Mouse (Mus musculus) monocyte, adult 5-6 weeks (primary cell): Measurements from ENCODE around the gene Chrm1. TPM values are rescaled to one million over a fixed set of nuclear protein-coding genes. Genes with fewer than 3 reads are reported as not detected.
"Not testable (repeated sequence)": the region's sequence is repeated elsewhere in the genome, so short reads cannot be mapped to it uniquely, and the experiment has no call there.

Experiments used
- ATAC-seq: fragments of 153-309, 156-312 bp; replicated peaks from 2 replicates; pipeline ENCODE4 v1.8.0; 2017; ENCODE audit warnings: mild to moderate bottlenecking; ENCODE audit not compliant: low TSS enrichment, insufficient number of reproducible peaks, severe bottlenecking, poor library complexity, low FRiP score
- total RNA-seq: library from RNA; stranded (forward); fragments of 200-1000, 200-491, 200-594 nt; gene quantifications from 3 replicates; pipeline ENCODE4 v1.2.3, GENCODE M21; 2017

Gene Chrm1
- total RNA-seq, 1 experiment from 2014 or later: not detected

DNA sequence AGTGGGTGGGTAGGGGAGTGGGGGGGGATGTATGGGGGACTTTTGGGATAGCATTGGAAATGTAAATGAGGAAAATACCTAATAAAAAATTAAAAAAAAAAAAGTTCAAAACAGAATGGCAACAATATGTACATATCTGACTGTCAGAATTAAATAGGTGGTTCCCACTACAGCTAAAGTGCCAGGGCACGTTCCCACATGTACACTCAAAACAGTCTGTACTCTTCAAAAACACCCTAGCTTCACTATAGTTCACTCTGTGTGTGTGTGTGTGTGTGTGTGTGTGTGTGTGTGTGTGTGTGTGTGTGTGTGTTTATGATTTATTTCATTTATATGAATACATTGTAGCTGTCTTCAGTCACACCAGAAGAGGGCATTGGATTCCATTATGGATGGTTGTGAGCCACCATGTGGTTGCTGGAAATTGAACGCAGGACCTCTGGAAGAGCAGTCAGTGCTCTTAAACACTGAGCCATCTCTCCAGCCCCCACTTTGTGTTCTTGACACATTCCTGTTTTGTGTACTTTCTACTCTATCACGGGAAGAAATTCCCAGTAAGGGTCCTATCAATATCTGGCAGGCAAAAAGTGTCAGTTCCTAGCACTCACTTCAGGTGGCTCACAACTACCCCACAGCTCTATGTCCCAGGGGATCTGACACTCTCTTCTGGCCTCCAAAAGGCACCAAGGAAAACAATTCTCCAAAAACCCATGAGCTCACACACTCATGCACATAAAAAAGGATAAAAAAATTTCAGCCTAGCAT, 64.9 kb downstream of the Chrm1 start:
- ATAC-seq: not testable (repeated sequence)

Other genes with a start within 250 kb of the Chrm1 start
- gene Slc22a8, start 72.5 kb upstream of the Chrm1 start, total RNA-seq: 0.21 TPM in 1 of 3 replicates, not detected in the others
- not detected in 3 replicates for gene Slc22a6, start 45.8 kb upstream of the Chrm1 start, total RNA-seq
- gene Slc3a2, start 59.6 kb downstream of the Chrm1 start, total RNA-seq: 61.4 to 198 TPM (median 77.3 TPM) in 3 replicates
- gene Wdr74, start 72.0 kb downstream of the Chrm1 start, total RNA-seq: 32.5 to 68.4 TPM (median 56.6 TPM) in 3 replicates
- 1.9 to 2.8 TPM in 2 of 3 replicates, not detected in the other for gene 1700092M07Rik, start 76.9 kb downstream of the Chrm1 start, total RNA-seq
- 105 to 173 TPM (median 138 TPM) in 3 replicates for gene Stx5a, start 77.6 kb downstream of the Chrm1 start, total RNA-seq
- 85.6 to 138 TPM (median 127 TPM) in 3 replicates for gene Nxf1, start 93.3 kb downstream of the Chrm1 start, total RNA-seq
- 10.2 to 19.0 TPM (median 12.6 TPM) in 3 replicates for gene Tmem223, start 107.2 kb downstream of the Chrm1 start, total RNA-seq
- gene Tmem179b, start 110.7 kb downstream of the Chrm1 start, total RNA-seq: 86.6 to 115 TPM (median 101 TPM) in 3 replicates
- gene Taf6l, start 122.6 kb downstream of the Chrm1 start, total RNA-seq: 2.0 to 11.4 TPM (median 4.5 TPM) in 3 replicates
- 31.6 to 48.4 TPM (median 47.3 TPM) in 3 replicates for gene Polr2g, start 134.8 kb downstream of the Chrm1 start, total RNA-seq
- 0.85 to 1.2 TPM (median 1.1 TPM) in 3 replicates for gene Zbtb3, start 138.8 kb downstream of the Chrm1 start, total RNA-seq
- 40.1 to 52.8 TPM (median 48.3 TPM) in 3 replicates for gene Ttc9c, start 155.5 kb downstream of the Chrm1 start, total RNA-seq
- gene Hnrnpul2, start 156.2 kb downstream of the Chrm1 start, total RNA-seq: 84.4 to 149 TPM (median 101 TPM) in 3 replicates
- 40.4 to 54.5 TPM (median 44.1 TPM) in 3 replicates for gene AC129217.1, start 166.0 kb downstream of the Chrm1 start, total RNA-seq
- 25.1 to 34.8 TPM (median 30.9 TPM) in 3 replicates for gene Bscl2, start 173.7 kb downstream of the Chrm1 start, total RNA-seq
- gene Gng3, start 175.4 kb downstream of the Chrm1 start, total RNA-seq: 0.39 to 0.64 TPM in 2 of 3 replicates, not detected in the other
- gene Lrrn4cl, start 187.0 kb downstream of the Chrm1 start, total RNA-seq: 0.10 to 0.78 TPM (median 0.32 TPM) in 3 replicates
- gene Ubxn1, start 207.7 kb downstream of the Chrm1 start, total RNA-seq: 200 to 274 TPM (median 220 TPM) in 3 replicates
- gene Uqcc3, start 217.1 kb downstream of the Chrm1 start, total RNA-seq: 45.0 to 55.1 TPM (median 54.5 TPM) in 3 replicates
- gene Lbhd1, start 219.9 kb downstream of the Chrm1 start, total RNA-seq: 18.1 to 52.5 TPM (median 21.3 TPM) in 3 replicates
- gene Gm49403, start 220.1 kb downstream of the Chrm1 start, total RNA-seq: not detected in 3 replicates
- gene 1810009A15Rik, start 225.1 kb downstream of the Chrm1 start, total RNA-seq: 62.5 to 90.9 TPM (median 65.3 TPM) in 3 replicates
- not detected in 3 replicates for gene Gm49416, start 225.1 kb downstream of the Chrm1 start, total RNA-seq
- 5.8 to 9.1 TPM (median 7.4 TPM) in 3 replicates for gene Ints5, start 229.2 kb downstream of the Chrm1 start, total RNA-seq
- 57.5 to 87.0 TPM (median 59.6 TPM) in 3 replicates for gene Ganab, start 234.3 kb downstream of the Chrm1 start, total RNA-seq